Mouse (Mus musculus) cerebellum, adult 9-10 months (tissue): ENCODE data around the gene Odc1.
A peak's percentile ranks its signal among the peaks of the same experiment; 100 is the strongest.
"Not testable (repeated sequence)": the region's sequence is repeated elsewhere in the genome, so short reads cannot be mapped to it uniquely, and the experiment has no call there.

Source experiments
- DNase-seq: peaks from one replicate; pipeline ENCODE4 v3.0.0; 2022

Gene Odc1

GRCm38 (mm10) chr12:17544209-17545106 is at the start of gene Odc1:
Gene Odc1 (plus strand): TSS chr12:17544794.
- DNase-seq = peak; percentile 95

- no peak for DNase-seq
Measured at GRCm38 (mm10) chr12:17494809-17495208, 49.8 kb upstream of the Odc1 start.

GRCm38 (mm10) chr12:17495858-17496451 is 48.6 kb upstream of the Odc1 start:
- DNase-seq = no peak

GRCm38 (mm10) chr12:17505620-17506074 is 38.9 kb upstream of the Odc1 start:
- no peak for DNase-seq

- DNase-seq = no peak
Measured at GRCm38 (mm10) chr12:17506117-17506993, 38.2 kb upstream of the Odc1 start.

- no peak for DNase-seq
Measured at GRCm38 (mm10) chr12:17506994-17507542, 37.5 kb upstream of the Odc1 start.

- DNase-seq = no peak
Measured at GRCm38 (mm10) chr12:17509310-17509709, 35.3 kb upstream of the Odc1 start.

GRCm38 (mm10) chr12:17510158-17510557 is 34.4 kb upstream of the Odc1 start:
- no peak for DNase-seq

- no peak for DNase-seq
Measured at GRCm38 (mm10) chr12:17511019-17511418, 33.6 kb upstream of the Odc1 start.

- no peak for DNase-seq
Measured at GRCm38 (mm10) chr12:17529180-17529579, 15.4 kb upstream of the Odc1 start.

- no peak for DNase-seq
Measured at GRCm38 (mm10) chr12:17529726-17530125, 14.9 kb upstream of the Odc1 start.

- no peak for DNase-seq
Measured at GRCm38 (mm10) chr12:17530825-17531224, 13.8 kb upstream of the Odc1 start.

GRCm38 (mm10) chr12:17536222-17536621 is 8.4 kb upstream of the Odc1 start:
- no peak for DNase-seq

- no peak for DNase-seq
Measured at GRCm38 (mm10) chr12:17537147-17537546, 7.4 kb upstream of the Odc1 start.

- no peak for DNase-seq
Measured at GRCm38 (mm10) chr12:17538087-17538486, 6.5 kb upstream of the Odc1 start.

GRCm38 (mm10) chr12:17539041-17539440 is 5.6 kb upstream of the Odc1 start:
- DNase-seq = no peak

GRCm38 (mm10) chr12:17540040-17540552 is 4.5 kb upstream of the Odc1 start:
- DNase-seq = no peak

GRCm38 (mm10) chr12:17545107-17545571 is 545 bp downstream of the Odc1 start:
- DNase-seq = peak; percentile 66

GRCm38 (mm10) chr12:17545884-17546283 is 1.3 kb downstream of the Odc1 start:
- no peak for DNase-seq

- DNase-seq = not testable (repeated sequence)
Measured at GRCm38 (mm10) chr12:17547552-17547951, 3.0 kb downstream of the Odc1 start.

GRCm38 (mm10) chr12:17548505-17548904 is 3.9 kb downstream of the Odc1 start:
- no peak for DNase-seq

GRCm38 (mm10) chr12:17549421-17549820 is 4.8 kb downstream of the Odc1 start:
- peak; percentile 1 for DNase-seq
